Mouse (Mus musculus): ENCODE measurements at regions not wholly inside any gene's neighbourhood (a gene's known extent, or its start where the extent isn't known, plus 50 kb on each side); places are given as distances from the start of the nearest gene placed in this dataset.

DNA sequence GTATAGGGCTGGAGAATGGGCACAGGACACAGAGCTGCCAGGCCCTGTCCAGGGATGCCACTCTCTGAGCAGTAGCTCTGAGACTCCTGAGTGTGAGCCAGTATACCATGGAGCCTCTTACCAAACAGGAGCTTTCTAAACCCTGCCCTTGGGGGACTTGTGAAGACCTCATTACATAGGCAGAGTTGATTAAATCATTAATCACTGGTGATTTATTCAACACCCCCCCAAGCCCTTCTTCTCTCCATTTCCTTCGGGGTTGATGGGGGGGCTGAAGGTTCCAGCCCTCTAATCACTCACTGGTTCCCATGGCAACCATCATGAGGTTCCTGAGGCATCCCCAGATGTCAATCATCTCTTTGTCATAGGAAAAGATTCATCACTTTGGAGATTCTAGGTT lies 81.0 kb upstream of the Plekha5 start:
- TF ChIP-seq CTCF (IDR thresholded peaks at IDR 0.05; ENCODE audit: low read depth, low read length): no peak
- no peak for TF ChIP-seq POLR2A (IDR thresholded peaks at IDR 0.05; ENCODE audit: insufficient read depth, low read length)

All from ES-Bruce4 (cell line).